Mouse (Mus musculus) spleen, adult 2 months (tissue): ENCODE results near the gene Lamb1. TPM values are rescaled to one million over a fixed set of nuclear protein-coding genes. Genes with fewer than 3 reads are reported as not detected.

Experiments used
- DNase-seq, 2 experiments: peaks; one replicate each; pipeline versions ENCODE4 v3.0.0 to v3.0.0-alpha.2; 2012 to 2021; ENCODE audit warnings: low spot score in 2 of 2, low read depth in 1 of 2
- H3K27ac ChIP-seq: fragments of 200-500 bp; 2 replicates; pipeline ENCODE4 v1.5.1; 2012; ENCODE audit warnings: low read length, inconsistent platforms; ENCODE audit not compliant: insufficient read depth
- H3K27me3 ChIP-seq: fragments of 200-500 bp; 2 replicates; pipeline ENCODE4 v1.6.1; 2012; ENCODE audit warnings: mild to moderate bottlenecking, moderate library complexity, low read length, inconsistent platforms; ENCODE audit not compliant: control insufficient read depth, insufficient read depth
- H3K36me3 ChIP-seq: fragments of 200-500 bp; 2 replicates; pipeline ENCODE4 v1.6.1; 2012; ENCODE audit warnings: mild to moderate bottlenecking, low read length, inconsistent platforms; ENCODE audit not compliant: control insufficient read depth, insufficient read depth
- H3K4me1 ChIP-seq: fragments of 200-500 bp; 2 replicates; pipeline ENCODE4 v1.6.1; 2011; ENCODE audit warnings: inconsistent platforms; ENCODE audit not compliant: control insufficient read depth, insufficient read depth, insufficient read length
- H3K4me3 ChIP-seq: fragments of 200-500 bp; 2 replicates; pipeline ENCODE4 v1.5.1; 2011; ENCODE audit warnings: mild to moderate bottlenecking, inconsistent platforms; ENCODE audit not compliant: insufficient read depth, insufficient read length; ENCODE audit errors: extremely low read depth
- CTCF ChIP-seq: fragments of 200-500 bp; IDR thresholded peaks from 2 replicates; pipeline ENCODE4 v1.5.1; 2011; ENCODE audit warnings: mild to moderate bottlenecking, inconsistent platforms; ENCODE audit not compliant: insufficient read depth, insufficient read length, insufficient replicate concordance; ENCODE audit errors: extremely low read depth
- POLR2A ChIP-seq: fragments of 200-500 bp; IDR thresholded peaks from 2 replicates; pipeline ENCODE4 v1.6.1; 2011; ENCODE audit warnings: low read depth, low read length, inconsistent platforms
- WGBS: fragments of 180-500 bp; shearing (Covaris S2); methylation state at CpG from one replicate; pipeline ENCODE4 v1.1.7; 2018; 5-methylcytosine and 5-hydroxymethylcytosine counted together
- polyA plus RNA-seq: library from polyadenylated mRNA; depleted of rRNA; stranded (reverse); fragments of >200 nt; gene quantifications from 2 replicates; pipeline ENCODE4 v1.2.3, GENCODE M21; 2012

Gene Lamb1
- polyA plus RNA-seq, 1 experiment, result 1.5 TPM

DNA sequence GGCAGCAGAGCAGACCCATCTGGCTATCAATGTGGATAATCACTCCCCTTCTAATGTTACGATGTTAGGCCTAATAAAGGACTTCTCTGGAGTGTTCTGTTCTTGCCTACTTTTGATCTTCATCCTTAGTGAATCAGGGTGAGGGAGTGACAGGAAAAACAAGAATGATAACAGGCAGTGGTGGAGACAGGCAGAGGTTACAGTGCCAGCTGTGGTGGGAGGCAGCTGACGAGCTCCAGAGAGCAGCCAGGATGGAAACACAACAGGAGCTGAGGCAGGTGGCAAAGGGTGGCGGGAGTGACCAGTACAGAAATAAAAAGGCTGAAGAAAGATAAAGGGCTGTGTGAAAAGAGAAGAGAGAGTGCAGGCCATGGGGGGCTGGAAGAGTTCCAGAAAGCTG is 101.4 kb downstream of the Lamb1 start:
- Histone ChIP-seq H3K27me3 (no peaks in the 10 kb centered on the region), H3K4me1 (no peaks in the 10 kb centered on the region), H3K4me3 (no peak overlapping the region), H3K36me3 (no peaks in the 10 kb centered on the region), H3K27ac (no peak overlapping the region)
- TF ChIP-seq CTCF, result no peak
- TF ChIP-seq POLR2A, result no peak
- DNase-seq, result no peak
- 88% methylated on average over 3 of the region's 3 CpGs for WGBS

DNA sequence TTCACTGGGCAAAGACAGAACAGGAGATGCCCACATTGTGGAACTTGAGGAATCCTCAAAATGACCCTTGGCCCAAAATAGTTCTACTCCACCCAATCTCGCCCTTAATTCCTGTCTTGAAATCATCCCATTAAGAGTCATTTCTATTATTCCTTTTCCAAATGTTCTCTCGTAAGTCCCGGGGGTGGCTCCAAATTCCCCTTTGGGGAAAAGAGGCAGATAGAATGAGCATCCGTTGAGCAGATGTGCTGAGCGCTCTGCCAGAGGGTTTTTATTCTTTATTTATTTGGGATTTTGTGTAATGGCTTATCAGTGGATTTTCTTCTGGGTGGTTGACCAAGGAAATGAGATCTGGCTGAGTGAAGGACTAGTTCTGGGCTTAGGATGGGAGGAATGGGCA is 102.7 kb downstream of the Lamb1 start:
- no peaks in the 10 kb centered on the region for H3K36me3 ChIP-seq
- no peak overlapping the region for H3K27ac ChIP-seq
- no peaks in the 10 kb centered on the region for H3K4me1 ChIP-seq
- no peak overlapping the region for H3K4me3 ChIP-seq
- 91% methylated on average over 5 of the region's 5 CpGs for WGBS
- H3K27me3 ChIP-seq, result no peaks in the 10 kb centered on the region
- DNase-seq, result no peak
- TF ChIP-seq POLR2A (no peak), CTCF (no peak)

DNA sequence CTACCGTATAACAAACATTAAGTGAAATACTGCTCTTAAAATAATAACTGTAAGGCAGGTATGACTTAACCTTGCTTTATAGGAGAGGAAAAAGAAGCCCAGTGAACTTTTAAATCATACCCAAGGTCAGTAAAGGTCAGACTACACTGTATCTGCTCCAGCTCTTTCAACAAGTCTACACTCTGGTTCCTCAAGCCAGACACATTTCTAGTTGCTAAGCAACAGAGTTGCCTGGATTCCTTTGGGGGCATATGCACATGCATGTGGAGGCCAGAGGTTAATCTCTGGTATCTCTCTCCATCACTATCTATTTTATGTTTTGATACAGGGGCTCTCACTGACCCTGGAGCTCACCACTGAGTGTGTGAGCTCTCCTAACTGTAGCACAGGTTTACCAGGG is 104.1 kb downstream of the Lamb1 start:
- no peak for TF ChIP-seq POLR2A
- Histone ChIP-seq H3K4me3 (no peak overlapping the region; the same call in 1 of the 2 replicates), H3K4me1 (no peaks in the 10 kb centered on the region), H3K27ac (no peak overlapping the region), H3K27me3 (no peaks in the 10 kb centered on the region), H3K36me3 (no peaks in the 10 kb centered on the region)
- DNase-seq, result no peak
- WGBS, result 91% methylated on average over 1 of the region's 1 CpGs

DNA sequence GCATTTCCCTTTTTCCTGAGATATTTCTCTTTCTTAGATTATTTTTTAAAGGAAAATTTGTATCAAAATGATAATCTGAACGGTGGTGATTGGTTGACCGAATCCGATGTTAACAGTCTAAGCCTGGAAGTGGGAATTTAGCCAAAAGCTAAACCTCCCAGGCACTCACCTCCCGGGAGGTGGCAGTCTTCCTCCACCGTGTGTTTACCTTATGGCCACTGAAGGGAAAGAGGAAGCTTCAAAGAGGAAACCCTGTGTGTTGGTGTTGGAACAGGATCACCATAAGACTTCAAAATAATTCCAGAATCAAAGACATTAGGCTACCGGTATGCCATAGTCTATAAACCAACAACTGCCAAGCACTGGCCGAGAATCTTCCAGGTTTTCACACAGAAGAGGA is 104.6 kb downstream of the Lamb1 start:
- TF ChIP-seq POLR2A (no peak), CTCF (no peak)
- Histone ChIP-seq H3K4me1 (no peaks in the 10 kb centered on the region), H3K36me3 (no peaks in the 10 kb centered on the region), H3K27me3 (no peaks in the 10 kb centered on the region), H3K4me3 (no peak overlapping the region), H3K27ac (no peak overlapping the region)
- no peak for DNase-seq
- WGBS, result 70% methylated on average over 7 of the region's 7 CpGs

DNA sequence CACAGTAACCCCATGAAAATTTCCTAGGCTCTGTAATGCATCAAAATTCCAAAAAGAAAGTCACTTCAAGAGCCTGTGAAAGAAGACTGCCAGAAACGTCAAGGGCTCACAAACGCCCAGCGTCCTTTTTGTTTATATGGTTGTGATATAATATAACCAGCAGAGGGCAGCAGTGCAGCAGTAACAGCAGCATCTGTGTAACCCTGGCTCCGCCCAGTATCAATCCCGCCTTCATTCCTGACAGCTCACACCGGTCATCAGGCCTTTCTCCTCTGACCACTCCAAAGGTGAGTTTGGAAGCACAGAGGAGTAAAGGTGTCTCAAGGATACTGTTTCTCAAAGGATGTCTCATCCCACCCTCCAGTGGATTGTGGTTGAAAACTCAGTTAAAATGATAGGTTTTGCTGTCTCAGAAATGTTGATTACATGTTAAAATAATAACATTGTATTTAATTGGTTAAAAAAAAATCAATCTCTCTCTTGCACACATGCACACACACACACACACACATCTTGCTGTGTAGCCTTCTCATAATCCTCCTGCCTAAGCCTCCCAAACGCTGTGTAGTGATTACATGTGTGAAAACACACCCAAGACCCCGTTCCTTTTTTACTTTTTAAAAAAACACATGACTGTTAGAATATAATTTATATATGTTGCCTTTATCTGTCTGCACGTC is 109.7 kb downstream of the Lamb1 start:
- no peaks in the 10 kb centered on the region for H3K27me3 ChIP-seq
- no peaks in the 10 kb centered on the region for H3K36me3 ChIP-seq
- no peaks in the 10 kb centered on the region for H3K4me1 ChIP-seq
- no peak overlapping the region for H3K27ac ChIP-seq
- H3K4me3 ChIP-seq, result no peak overlapping the region
- DNase-seq, result peak; percentile 11 to 15
- no peak for TF ChIP-seq POLR2A
- peak; percentile 51; the same call in 1 of the 2 replicates for TF ChIP-seq CTCF
- 37% methylated on average over 9 of the region's 9 CpGs for WGBS

DNA sequence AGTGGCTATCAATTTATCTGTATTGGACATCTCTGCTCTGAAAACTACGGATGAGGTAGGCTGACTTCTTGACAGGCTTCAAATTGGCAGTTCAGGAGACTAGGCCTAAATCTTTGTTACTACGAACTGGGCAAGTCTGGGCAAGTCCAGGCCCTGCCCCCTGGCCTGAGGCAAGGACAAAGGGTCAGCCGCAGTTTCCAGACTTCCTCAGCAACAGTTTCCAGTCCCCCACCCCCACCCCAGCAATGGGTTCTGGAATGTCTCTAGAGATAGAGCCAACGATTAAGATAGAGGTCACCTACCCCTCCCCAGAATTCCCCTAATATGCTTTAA is 110.2 kb downstream of the Lamb1 start:
- no peaks in the 10 kb centered on the region for H3K4me1 ChIP-seq
- H3K36me3 ChIP-seq, result no peaks in the 10 kb centered on the region
- H3K4me3 ChIP-seq, result no peak overlapping the region
- TF ChIP-seq POLR2A (no peak), CTCF (no peak)
- 81% methylated on average over 4 of the region's 4 CpGs for WGBS
- no peaks in the 10 kb centered on the region for H3K27me3 ChIP-seq
- no peak for DNase-seq
- no peak overlapping the region for H3K27ac ChIP-seq

DNA sequence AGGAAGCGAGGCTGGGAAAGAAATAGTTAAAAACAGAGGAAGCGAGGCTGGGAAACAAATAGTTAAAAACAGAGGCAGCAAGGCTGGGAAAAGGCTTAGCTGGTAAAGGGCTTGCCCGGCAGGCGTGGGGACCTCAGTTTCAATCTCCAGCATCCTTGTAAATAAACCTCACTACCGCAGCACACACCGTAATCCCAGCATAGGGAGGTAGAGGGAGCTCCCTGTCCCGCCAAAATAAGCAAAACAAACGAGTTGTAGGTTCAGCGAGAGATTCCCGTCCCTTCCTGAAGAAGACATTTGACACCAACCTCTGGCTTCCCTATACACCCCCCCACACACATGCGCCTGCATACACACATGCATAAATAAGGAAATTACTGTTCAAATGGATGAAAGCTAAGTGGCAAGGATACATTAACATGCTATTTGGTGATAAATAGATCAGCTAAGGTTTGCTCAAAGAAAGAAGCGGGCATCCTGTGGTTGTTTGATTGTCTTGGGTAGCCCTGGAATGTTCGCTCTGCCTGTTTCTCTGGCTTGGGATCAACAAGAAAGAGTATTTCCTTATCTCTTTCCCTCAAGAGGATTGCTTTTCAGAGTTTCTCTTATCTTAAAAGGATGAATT is 111.4 kb downstream of the Lamb1 start:
- Histone ChIP-seq H3K27me3 (no peaks in the 10 kb centered on the region), H3K27ac (no peak overlapping the region), H3K36me3 (no peaks in the 10 kb centered on the region), H3K4me1 (no peaks in the 10 kb centered on the region), H3K4me3 (no peak overlapping the region)
- no peak for TF ChIP-seq CTCF
- TF ChIP-seq POLR2A, result no peak
- WGBS, result 18% methylated on average over 13 of the region's 13 CpGs
- no peak for DNase-seq
